Mouse (Mus musculus) cerebellum, adult 11 months (tissue): ENCODE data around the gene Gm20388.

Experiments
- DNase-seq: peaks from one replicate; pipeline ENCODE4 v3.0.0; 2022

Gene Gm20388

GRCm38 (mm10) chr8:121669208-121669607, 1758.6 kb downstream of the Gm20388 start:
- no peak for DNase-seq

GRCm38 (mm10) chr8:121673153-121673552, 1762.5 kb downstream of the Gm20388 start:
- no peak for DNase-seq

- DNase-seq = no peak
Measured at GRCm38 (mm10) chr8:121673917-121674316, 1763.3 kb downstream of the Gm20388 start.

GRCm38 (mm10) chr8:121674524-121674923, 1763.9 kb downstream of the Gm20388 start:
- DNase-seq = no peak

GRCm38 (mm10) chr8:121675161-121675560, 1764.5 kb downstream of the Gm20388 start:
- DNase-seq = no peak

GRCm38 (mm10) chr8:121675701-121676100, 1765.1 kb downstream of the Gm20388 start:
- DNase-seq = no peak

GRCm38 (mm10) chr8:121678696-121679095, 1768.1 kb downstream of the Gm20388 start:
- DNase-seq = no peak

- DNase-seq = peak; percentile 57
Measured at GRCm38 (mm10) chr8:121680896-121681295, 1770.3 kb downstream of the Gm20388 start.

- DNase-seq = peak; percentile 49
Measured at GRCm38 (mm10) chr8:121681457-121681856, 1770.8 kb downstream of the Gm20388 start.

- no peak for DNase-seq
Measured at GRCm38 (mm10) chr8:121683083-121683832, 1772.6 kb downstream of the Gm20388 start.

- peak; percentile 66 for DNase-seq
Measured at GRCm38 (mm10) chr8:121685419-121685818, 1774.8 kb downstream of the Gm20388 start.

- DNase-seq = no peak
Measured at GRCm38 (mm10) chr8:121687455-121688161, 1777.0 kb downstream of the Gm20388 start.

- DNase-seq = no peak
Measured at GRCm38 (mm10) chr8:121688496-121688895, 1777.9 kb downstream of the Gm20388 start.

- DNase-seq = peak; percentile 75
Measured at GRCm38 (mm10) chr8:121694453-121694852, 1783.8 kb downstream of the Gm20388 start.

GRCm38 (mm10) chr8:121695585-121696184, 1785.0 kb downstream of the Gm20388 start:
- no peak for DNase-seq

- DNase-seq = peak; percentile 72
Measured at GRCm38 (mm10) chr8:121697735-121698614, 1787.3 kb downstream of the Gm20388 start.

- DNase-seq = no peak
Measured at GRCm38 (mm10) chr8:121698615-121699101, 1788.0 kb downstream of the Gm20388 start.

- DNase-seq = peak; percentile 95
Measured at GRCm38 (mm10) chr8:121699936-121700335, 1789.3 kb downstream of the Gm20388 start.

- no peak for DNase-seq
Measured at GRCm38 (mm10) chr8:121705174-121705573, 1794.5 kb downstream of the Gm20388 start.

GRCm38 (mm10) chr8:121706956-121707355, 1796.3 kb downstream of the Gm20388 start:
- DNase-seq = no peak

- DNase-seq = no peak
Measured at GRCm38 (mm10) chr8:121708406-121708805, 1797.8 kb downstream of the Gm20388 start.

- no peak for DNase-seq
Measured at GRCm38 (mm10) chr8:121717502-121717901, 1806.9 kb downstream of the Gm20388 start.
